Mouse (Mus musculus): ENCODE data around the gene Nudt15. TPM values are rescaled to one million over a fixed set of nuclear protein-coding genes. Genes with fewer than 3 reads are reported as not detected.

The Nudt15 gene
- total and polyA plus RNA-seq, 2 experiments = 0.86 to 1.2 TPM

DNA sequence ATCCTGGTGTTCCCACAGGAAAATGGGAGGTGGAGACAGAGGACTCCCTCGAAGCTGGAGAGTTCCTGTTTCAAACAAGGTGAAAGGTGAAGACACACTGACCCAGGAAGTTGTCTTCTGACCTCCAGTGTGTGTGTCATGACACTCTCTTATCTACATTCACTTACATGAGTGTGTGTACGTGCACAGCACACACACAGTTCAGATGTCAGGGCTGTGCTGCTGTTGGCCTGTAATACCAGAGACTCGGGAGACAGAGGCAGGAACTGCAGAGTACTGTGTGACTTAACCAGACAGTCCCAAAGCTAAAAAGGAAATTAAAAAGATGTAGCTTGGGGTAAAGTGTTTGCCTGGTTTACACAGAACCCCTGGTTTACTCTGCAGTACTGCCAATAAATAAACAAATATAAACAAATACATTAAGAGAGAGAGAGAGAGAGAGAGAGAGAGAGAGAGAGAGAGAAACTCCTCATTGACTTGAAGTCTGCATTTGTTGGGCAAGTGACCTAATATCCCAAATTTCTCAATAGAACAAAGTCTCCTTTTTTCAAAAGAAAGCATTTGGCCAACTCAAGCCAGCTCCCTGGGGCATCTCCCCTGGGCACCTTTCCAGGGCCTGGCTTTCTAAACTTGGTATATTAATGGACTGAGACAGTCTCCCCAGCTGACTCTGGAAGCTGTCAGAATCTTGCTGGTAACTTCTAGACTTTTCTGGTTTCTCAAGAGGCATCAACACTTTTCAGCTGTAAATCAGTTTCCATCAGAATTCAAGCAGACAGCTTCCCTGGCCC, 74.2 kb downstream of the Nudt15 start:
- H3K9ac ChIP-seq (ENCODE audit: low read depth, low read length) = no peak overlapping the region; the same call in 1 of the 2 replicates
- no peaks in the 10 kb centered on the region for H3K27me3 ChIP-seq (ENCODE audit: control insufficient read depth, insufficient read depth, low read length)
- peak overlapping the region; percentile 71 for H3K27ac ChIP-seq (replicated peaks; ENCODE audit: insufficient read depth, low read depth, low read length)
- TF ChIP-seq POLR2A (IDR thresholded peaks at IDR 0.05; ENCODE audit: extremely low read depth, insufficient read depth, low read length) = no peak
- no peak for TF ChIP-seq CTCF (IDR thresholded peaks at IDR 0.05; ENCODE audit: low read depth, low read length)
- no peaks in the 10 kb centered on the region for H3K36me3 ChIP-seq (ENCODE audit: control insufficient read depth, insufficient read depth, low read length)
- under 1% methylated on average over 3 of the region's 3 CpGs for WGBS
- no peaks in the 10 kb centered on the region for H3K79me2 ChIP-seq (ENCODE audit: control insufficient read depth, insufficient read depth, low read length)
- peaks cover 10% of the 10 kb centered on the region for H3K4me1 ChIP-seq (ENCODE audit: control insufficient read depth, insufficient read depth, low read length)
- H3K4me3 ChIP-seq (ENCODE audit: insufficient read depth, low read depth, low read length) = no peak overlapping the region
- DNase-seq (ENCODE audit: extremely low read depth, low read depth, low spot score) = peak; percentile 95

DNA sequence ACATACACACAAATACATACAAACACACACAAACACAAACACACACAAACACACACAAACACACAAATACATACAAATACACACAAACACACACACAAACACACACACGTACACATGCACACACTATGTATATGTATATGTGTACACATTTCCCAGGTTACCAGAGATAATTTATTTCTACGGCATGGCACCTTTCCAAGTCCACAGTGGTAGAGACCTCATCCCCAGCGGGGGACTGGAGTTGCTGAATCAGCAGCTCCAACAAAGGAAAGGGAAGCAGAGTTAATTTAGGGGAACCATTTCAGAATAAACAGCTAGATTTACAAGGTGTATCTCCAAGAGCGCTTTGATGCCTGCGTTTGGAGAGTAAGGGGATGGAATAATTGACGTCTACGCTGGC, 75.8 kb downstream of the Nudt15 start:
- 85% methylated on average over 7 of the region's 7 CpGs for WGBS
- no peaks in the 10 kb centered on the region for H3K79me2 ChIP-seq (ENCODE audit: control insufficient read depth, insufficient read depth, low read length)

DNA sequence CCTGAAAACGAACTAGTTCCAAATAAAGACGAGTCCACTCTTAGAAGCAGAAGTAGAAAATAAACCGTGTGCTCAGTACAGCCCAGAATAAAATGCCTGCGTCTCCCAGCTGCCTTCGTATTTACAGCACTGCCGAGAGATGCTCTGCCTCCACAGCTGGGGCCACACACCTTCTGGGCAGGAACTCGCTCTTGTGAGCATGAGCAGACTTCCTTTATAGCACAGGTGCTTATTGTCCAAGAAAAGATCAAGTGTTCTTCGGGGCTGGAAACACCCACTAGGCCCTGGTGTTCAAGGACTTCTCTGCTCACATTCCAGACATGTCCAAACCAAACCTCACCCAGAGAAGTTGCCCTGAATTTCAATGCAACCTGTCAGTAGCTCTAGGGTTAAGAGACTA, 77.4 kb downstream of the Nudt15 start:
- no peak overlapping the region for H3K9ac ChIP-seq (ENCODE audit: low read depth, low read length)
- no peak for TF ChIP-seq CTCF (IDR thresholded peaks at IDR 0.05; ENCODE audit: low read depth, low read length)
- TF ChIP-seq POLR2A (IDR thresholded peaks at IDR 0.05; ENCODE audit: extremely low read depth, insufficient read depth, low read length) = no peak
- no peaks in the 10 kb centered on the region for H3K27me3 ChIP-seq (ENCODE audit: control insufficient read depth, insufficient read depth, low read length)
- no peak overlapping the region for H3K4me3 ChIP-seq (ENCODE audit: insufficient read depth, low read depth, low read length)
- WGBS = 90% methylated on average over 8 of the region's 8 CpGs
- no peaks in the 10 kb centered on the region for H3K79me2 ChIP-seq (ENCODE audit: control insufficient read depth, insufficient read depth, low read length)
- H3K27ac ChIP-seq (replicated peaks; ENCODE audit: insufficient read depth, low read depth, low read length) = no peak overlapping the region
- H3K36me3 ChIP-seq (ENCODE audit: control insufficient read depth, insufficient read depth, low read length) = no peaks in the 10 kb centered on the region
- DNase-seq (ENCODE audit: extremely low read depth, low read depth, low spot score) = no peak
- H3K4me1 ChIP-seq (ENCODE audit: control insufficient read depth, insufficient read depth, low read length) = peaks cover 10% of the 10 kb centered on the region

More for the DNA sequence above, 75.8 kb downstream of the Nudt15 start:
- TF ChIP-seq POLR2A (IDR thresholded peaks at IDR 0.05; ENCODE audit: extremely low read depth, insufficient read depth, low read length) (no peak), CTCF (IDR thresholded peaks at IDR 0.05; ENCODE audit: low read depth, low read length) (no peak)
- no peaks in the 10 kb centered on the region for H3K36me3 ChIP-seq (ENCODE audit: control insufficient read depth, insufficient read depth, low read length)
- H3K4me3 ChIP-seq (ENCODE audit: insufficient read depth, low read depth, low read length) = no peak overlapping the region
- no peak overlapping the region for H3K27ac ChIP-seq (replicated peaks; ENCODE audit: insufficient read depth, low read depth, low read length)
- DNase-seq (ENCODE audit: extremely low read depth, low read depth, low spot score) = no peak
- H3K27me3 ChIP-seq (ENCODE audit: control insufficient read depth, insufficient read depth, low read length) = no peaks in the 10 kb centered on the region
- no peak overlapping the region for H3K9ac ChIP-seq (ENCODE audit: low read depth, low read length)
- peaks cover 10% of the 10 kb centered on the region for H3K4me1 ChIP-seq (ENCODE audit: control insufficient read depth, insufficient read depth, low read length)

DNA sequence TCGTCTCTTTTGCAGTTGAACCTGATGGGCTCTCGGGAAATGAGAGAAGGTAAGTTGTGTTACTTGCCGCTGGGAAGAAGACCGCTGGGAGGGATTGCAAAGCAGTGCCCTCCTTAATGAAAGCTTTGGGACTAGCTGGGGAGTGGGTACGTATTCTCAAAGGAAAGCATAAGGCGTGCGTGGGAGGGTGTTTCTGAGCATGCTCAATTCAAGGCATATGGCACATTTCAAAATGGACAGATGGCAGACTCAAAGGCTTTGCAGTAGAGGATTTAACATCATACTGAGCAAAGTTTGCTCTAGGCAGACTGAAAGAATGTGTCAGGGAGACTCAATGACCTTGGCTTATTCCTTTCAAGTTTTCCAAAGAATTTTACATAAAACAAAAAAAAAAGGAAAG, 78.5 kb downstream of the Nudt15 start:
- H3K4me1 ChIP-seq (ENCODE audit: control insufficient read depth, insufficient read depth, low read length) = peaks cover 8% of the 10 kb centered on the region
- TF ChIP-seq CTCF (IDR thresholded peaks at IDR 0.05; ENCODE audit: low read depth, low read length) (no peak), POLR2A (IDR thresholded peaks at IDR 0.05; ENCODE audit: extremely low read depth, insufficient read depth, low read length) (no peak)
- whole genome bisulfite sequencing = 95% methylated on average over 7 of the region's 7 CpGs

More for the DNA sequence above, 78.5 kb downstream of the Nudt15 start:
- Histone ChIP-seq H3K79me2 (ENCODE audit: control insufficient read depth, insufficient read depth, low read length) (no peaks in the 10 kb centered on the region), H3K4me3 (ENCODE audit: insufficient read depth, low read depth, low read length) (no peak overlapping the region), H3K9ac (ENCODE audit: low read depth, low read length) (no peak overlapping the region), H3K36me3 (ENCODE audit: control insufficient read depth, insufficient read depth, low read length) (no peaks in the 10 kb centered on the region), H3K27ac (replicated peaks; ENCODE audit: insufficient read depth, low read depth, low read length) (no peak overlapping the region), H3K27me3 (ENCODE audit: control insufficient read depth, insufficient read depth, low read length) (no peaks in the 10 kb centered on the region)
- DNase-seq (ENCODE audit: extremely low read depth, low read depth, low spot score) = no peak

Other genes with a start within 250 kb of the Nudt15 start
- gene Rb1, start 222.4 kb downstream of the Nudt15 start, total RNA-seq (2014; rRNA removed) = 7.0 and 7.2 TPM in 2 replicates
- 1.1 and 1.2 TPM in 2 replicates for gene Rb1, start 222.4 kb downstream of the Nudt15 start, polyA plus RNA-seq (2012; rRNA removed)
- gene Itm2b, start 163.0 kb downstream of the Nudt15 start, total RNA-seq (2014; rRNA removed) = 967 and 981 TPM in 2 replicates
- 1,187 and 1,239 TPM in 2 replicates for gene Itm2b, start 163.0 kb downstream of the Nudt15 start, polyA plus RNA-seq (2012; rRNA removed)
- gene Med4, start 38.2 kb downstream of the Nudt15 start, total RNA-seq (2014; rRNA removed) = 10.1 and 11.2 TPM in 2 replicates
- gene Med4, start 38.2 kb downstream of the Nudt15 start, polyA plus RNA-seq (2012; rRNA removed) = 6.1 and 6.3 TPM in 2 replicates
- gene Sucla2, start 22.9 kb downstream of the Nudt15 start, total RNA-seq (2014; rRNA removed) = 137 and 183 TPM in 2 replicates
- 36.5 and 38.1 TPM in 2 replicates for gene Sucla2, start 22.9 kb downstream of the Nudt15 start, polyA plus RNA-seq (2012; rRNA removed)
- gene Gm21750, start 113.0 kb upstream of the Nudt15 start, total RNA-seq (2014; rRNA removed) = not detected in 2 replicates
- gene Gm21750, start 113.0 kb upstream of the Nudt15 start, polyA plus RNA-seq (2012; rRNA removed) = not detected in 2 replicates